Mouse (Mus musculus): ENCODE results near the gene Zbtb44. TPM values are rescaled to one million over a fixed set of nuclear protein-coding genes. Genes with fewer than 3 reads are reported as not detected.
A peak's percentile ranks its signal among the peaks of the same experiment; 100 is the strongest.

Gene Zbtb44
- total and polyA plus RNA-seq, 2 experiments from 2014 or later = 5.3 to 22.1 TPM

DNA sequence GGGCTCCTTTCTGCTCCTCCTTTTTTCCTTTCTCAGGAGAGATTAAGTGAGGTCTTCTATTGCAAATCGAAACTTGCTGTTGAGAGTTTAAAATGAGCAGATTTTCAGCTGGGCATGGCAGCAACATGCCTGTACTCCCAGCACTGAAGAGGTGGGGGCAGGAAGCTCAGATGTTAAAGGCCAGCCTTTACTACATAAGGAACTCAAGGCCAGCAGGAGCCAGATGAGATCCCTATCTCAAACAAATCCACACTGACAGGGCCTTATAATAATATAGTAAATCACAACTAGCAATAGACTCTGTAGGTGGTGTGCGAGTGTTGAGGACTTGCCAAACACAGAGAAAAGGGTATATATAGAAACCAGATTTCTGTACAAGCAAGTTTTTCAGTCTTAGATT is 28.3 kb downstream of the Zbtb44 start:
- Histone ChIP-seq H3K4me1 (ENCODE audit: insufficient read depth) (no peaks in the 10 kb centered on the region), H3K4me2 (ENCODE audit: low read depth) (no peak overlapping the region), H3K9ac (no peak overlapping the region), H3K9me3 (ENCODE audit: low read length) (no peaks in the 10 kb centered on the region), H3K4me3 (ENCODE audit: low read depth, low read length) (no peak overlapping the region), H3K36me3 (ENCODE audit: insufficient read depth) (peaks cover 17% of the 10 kb centered on the region), H3K27me3 (ENCODE audit: insufficient read depth, low read length) (no peaks in the 10 kb centered on the region), H3K27ac (ENCODE audit: low read depth, low read length) (no peak overlapping the region)
- WGBS = 80% methylated on average over 2 of the region's 2 CpGs
- no peak for DNase-seq
- ATAC-seq = no peak
- TF ChIP-seq CTCF (IDR thresholded peaks at IDR 0.05; ENCODE audit: low read depth) = no peak

DNA sequence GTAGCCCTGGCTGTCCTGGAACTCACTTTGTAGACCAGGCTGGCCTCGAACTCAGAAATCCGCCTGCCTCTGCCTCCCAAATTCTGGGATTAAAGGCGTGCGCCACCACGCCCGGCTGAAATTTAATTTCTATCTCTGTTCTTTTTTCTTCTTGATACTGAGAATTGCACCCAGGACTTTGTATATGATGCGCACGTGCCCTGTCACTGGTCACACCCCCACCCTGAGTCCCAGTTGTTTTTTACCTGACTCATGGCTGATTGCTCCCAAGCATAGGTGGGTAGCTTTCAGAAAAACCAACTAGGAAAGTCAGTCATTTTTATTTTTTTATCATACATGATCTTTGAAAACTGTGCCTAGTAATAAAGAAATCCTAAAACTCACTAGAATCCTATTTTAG is 40.3 kb downstream of the Zbtb44 start:
- DNase-seq (no peak), ATAC-seq (no peak)
- Histone ChIP-seq H3K27me3 (ENCODE audit: insufficient read depth, low read length) (no peaks in the 10 kb centered on the region), H3K27ac (ENCODE audit: low read depth, low read length) (no peak overlapping the region), H3K9me3 (ENCODE audit: low read length) (no peaks in the 10 kb centered on the region), H3K4me3 (ENCODE audit: low read depth, low read length) (no peak overlapping the region), H3K36me3 (ENCODE audit: insufficient read depth) (peaks cover 17% of the 10 kb centered on the region; the same call in 1 of the 2 replicates), H3K4me1 (ENCODE audit: insufficient read depth) (no peaks in the 10 kb centered on the region), H3K4me2 (ENCODE audit: low read depth) (no peak overlapping the region), H3K9ac (no peak overlapping the region)
- 97% methylated on average over 8 of the region's 8 CpGs for WGBS
- no peak for TF ChIP-seq CTCF (IDR thresholded peaks at IDR 0.05; ENCODE audit: low read depth)

DNA sequence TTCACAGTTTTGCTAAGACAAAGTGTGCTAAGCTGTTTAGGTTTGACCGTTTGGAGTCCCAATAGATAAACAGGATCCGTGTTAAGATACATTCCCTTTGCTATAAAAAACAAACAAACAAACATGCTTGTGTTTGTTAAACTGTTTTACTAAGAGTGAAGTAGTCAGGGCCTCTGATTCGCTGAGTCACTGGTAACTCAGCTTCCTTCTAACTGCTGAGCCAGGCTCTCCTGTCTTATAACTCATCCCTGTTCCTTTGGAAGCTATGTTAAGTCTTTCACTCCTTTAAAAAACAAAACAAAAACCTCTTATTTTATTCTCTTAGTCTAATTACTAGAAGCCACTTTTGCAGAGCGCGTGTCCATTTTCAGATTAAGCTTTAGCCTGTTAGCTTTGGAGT is 41.8 kb downstream of the Zbtb44 start:
- TF ChIP-seq CTCF (IDR thresholded peaks at IDR 0.05; ENCODE audit: low read depth) = no peak
- DNase-seq (no peak), ATAC-seq (no peak)
- H3K9ac ChIP-seq = no peak overlapping the region
- 92% methylated on average over 5 of the region's 5 CpGs for WGBS
- no peaks in the 10 kb centered on the region for H3K4me1 ChIP-seq (ENCODE audit: insufficient read depth)
- peaks cover 7% of the 10 kb centered on the region; the same call in 1 of the 2 replicates for H3K36me3 ChIP-seq (ENCODE audit: insufficient read depth)
- H3K4me2 ChIP-seq (ENCODE audit: low read depth) = no peak overlapping the region
- no peaks in the 10 kb centered on the region for H3K27me3 ChIP-seq (ENCODE audit: insufficient read depth, low read length)
- no peak overlapping the region for H3K4me3 ChIP-seq (ENCODE audit: low read depth, low read length)
- H3K27ac ChIP-seq (ENCODE audit: low read depth, low read length) = no peak overlapping the region
- no peaks in the 10 kb centered on the region for H3K9me3 ChIP-seq (ENCODE audit: low read length)

DNA sequence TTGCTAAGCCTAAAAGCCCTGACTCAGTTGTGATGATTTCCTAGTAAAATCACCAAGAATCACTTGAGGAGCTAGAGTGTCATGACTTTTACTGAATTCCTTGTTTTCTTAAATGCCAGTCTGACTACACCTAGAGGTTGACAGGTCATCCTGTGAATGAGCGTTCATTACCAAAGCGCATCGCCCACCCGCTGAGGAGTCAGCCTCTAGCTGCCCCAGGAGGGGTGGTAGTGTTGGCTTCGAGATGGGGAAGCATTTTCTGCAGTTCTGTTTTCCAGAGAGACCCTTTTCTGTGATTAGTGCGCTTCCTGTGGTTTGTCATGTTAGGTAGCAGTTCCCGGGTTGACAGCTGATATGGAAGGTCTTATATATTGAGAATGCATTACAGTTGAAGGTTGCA is 43.4 kb downstream of the Zbtb44 start:
- ATAC-seq = no peak
- WGBS = 88% methylated on average over 7 of the region's 7 CpGs

DNA sequence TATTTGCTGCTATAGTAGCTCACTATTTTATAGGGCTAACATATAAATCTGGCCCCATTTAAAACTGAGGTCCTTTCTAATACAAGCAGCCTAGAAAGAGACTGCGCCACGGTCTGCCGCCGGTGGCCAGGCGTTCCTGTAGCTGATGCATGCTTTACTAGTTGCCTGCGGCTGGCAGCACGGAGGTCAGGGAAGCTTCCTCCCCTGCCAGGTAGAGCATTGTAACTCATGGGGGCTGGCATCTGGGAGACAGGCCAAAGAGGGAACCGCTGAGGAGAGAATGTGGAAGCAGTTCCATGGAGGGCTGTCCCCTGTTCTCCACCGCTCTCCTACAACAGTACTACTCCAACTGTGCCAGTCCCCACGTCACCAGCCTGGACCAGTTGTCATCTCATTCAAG is 44.4 kb downstream of the Zbtb44 start:
- 78% methylated on average over 10 of the region's 10 CpGs for WGBS
- Histone ChIP-seq H3K4me3 (ENCODE audit: low read depth, low read length) (no peak overlapping the region), H3K27me3 (ENCODE audit: insufficient read depth, low read length) (no peaks in the 10 kb centered on the region), H3K9ac (no peak overlapping the region), H3K9me3 (ENCODE audit: low read length) (no peaks in the 10 kb centered on the region), H3K4me1 (ENCODE audit: insufficient read depth) (no peaks in the 10 kb centered on the region), H3K27ac (ENCODE audit: low read depth, low read length) (no peak overlapping the region), H3K4me2 (ENCODE audit: low read depth) (no peak overlapping the region), H3K36me3 (ENCODE audit: insufficient read depth) (no peaks in the 10 kb centered on the region)
- ATAC-seq (no peak), DNase-seq (no peak)
- TF ChIP-seq CTCF (IDR thresholded peaks at IDR 0.05; ENCODE audit: low read depth) = no peak

More for the DNA sequence above, 43.4 kb downstream of the Zbtb44 start:
- H3K4me1 ChIP-seq (ENCODE audit: insufficient read depth) = no peaks in the 10 kb centered on the region
- TF ChIP-seq CTCF (IDR thresholded peaks at IDR 0.05; ENCODE audit: low read depth) = no peak
- H3K4me2 ChIP-seq (ENCODE audit: low read depth) = no peak overlapping the region
- no peaks in the 10 kb centered on the region for H3K27me3 ChIP-seq (ENCODE audit: insufficient read depth, low read length)
- H3K36me3 ChIP-seq (ENCODE audit: insufficient read depth) = peaks cover 4% of the 10 kb centered on the region; the same call in 1 of the 2 replicates
- DNase-seq = no peak
- no peak overlapping the region for H3K4me3 ChIP-seq (ENCODE audit: low read depth, low read length)
- H3K27ac ChIP-seq (ENCODE audit: low read depth, low read length) = no peak overlapping the region
- no peaks in the 10 kb centered on the region for H3K9me3 ChIP-seq (ENCODE audit: low read length)
- no peak overlapping the region for H3K9ac ChIP-seq

DNA sequence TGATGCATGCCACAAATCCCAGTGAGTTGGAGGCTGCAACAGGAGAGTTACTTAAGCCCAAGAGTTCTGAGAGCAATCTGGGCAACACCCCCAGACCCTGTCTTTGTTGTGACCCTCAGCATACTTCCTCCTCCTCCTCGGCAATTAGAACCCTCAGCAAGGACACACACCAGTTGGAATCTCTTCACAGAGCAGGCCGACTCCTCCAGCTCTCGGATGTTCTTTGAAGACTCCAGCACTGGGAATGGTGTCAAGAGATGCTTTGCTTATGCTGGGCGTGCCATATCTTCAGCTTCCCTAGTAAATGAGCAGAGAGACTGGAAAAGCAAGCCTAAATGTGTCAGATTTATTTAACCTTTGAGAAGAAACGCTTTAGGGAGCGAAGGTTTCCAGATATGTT is 50.3 kb downstream of the Zbtb44 start:
- WGBS = 71% methylated on average over 6 of the region's 6 CpGs
- Histone ChIP-seq H3K27ac (ENCODE audit: low read depth, low read length) (no peak overlapping the region), H3K4me2 (ENCODE audit: low read depth) (no peak overlapping the region), H3K9me3 (ENCODE audit: low read length) (no peaks in the 10 kb centered on the region), H3K27me3 (ENCODE audit: insufficient read depth, low read length) (no peaks in the 10 kb centered on the region), H3K9ac (no peak overlapping the region), H3K4me3 (ENCODE audit: low read depth, low read length) (no peak overlapping the region), H3K4me1 (ENCODE audit: insufficient read depth) (no peaks in the 10 kb centered on the region), H3K36me3 (ENCODE audit: insufficient read depth) (no peaks in the 10 kb centered on the region)
- no peak for TF ChIP-seq CTCF (IDR thresholded peaks at IDR 0.05; ENCODE audit: low read depth)
- DNase-seq (no peak), ATAC-seq (no peak)

DNA sequence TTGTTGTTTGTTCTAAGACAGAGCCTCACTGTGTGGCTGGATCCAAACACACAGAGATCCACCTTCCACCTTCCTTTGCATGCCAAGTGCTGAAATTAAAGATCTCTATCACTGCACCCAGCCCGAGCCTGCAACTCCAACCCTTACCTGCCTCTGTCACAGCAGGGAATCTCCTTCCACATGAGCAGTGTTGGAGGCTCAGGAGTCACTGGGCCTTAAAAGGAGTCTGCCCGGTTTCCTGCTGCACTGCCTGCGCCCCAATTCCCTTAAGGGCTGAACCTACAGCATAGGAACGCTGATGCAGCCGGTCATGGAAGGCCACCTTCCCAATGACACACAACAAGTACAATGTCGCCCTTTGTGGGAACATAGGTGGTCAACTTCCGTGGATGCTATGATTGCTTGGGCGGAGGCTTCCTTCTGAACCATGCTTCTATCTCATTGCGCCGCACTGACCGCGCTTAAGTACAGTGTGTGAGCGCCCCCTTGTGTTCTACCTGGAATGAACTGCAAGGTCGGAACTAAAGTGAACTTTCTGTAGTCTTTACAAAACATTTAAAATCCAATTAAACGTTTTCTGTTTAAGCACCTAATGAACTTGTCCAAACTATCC is 51.7 kb downstream of the Zbtb44 start:
- no peaks in the 10 kb centered on the region for H3K36me3 ChIP-seq (ENCODE audit: insufficient read depth)
- peak; percentile 86 for DNase-seq
- no peaks in the 10 kb centered on the region for H3K9me3 ChIP-seq (ENCODE audit: low read length)
- H3K27ac ChIP-seq (ENCODE audit: low read depth, low read length) = no peak overlapping the region
- H3K9ac ChIP-seq = peak overlapping the region; percentile 31; the same call in 1 of the 2 replicates
- WGBS = 6% methylated on average over 15 of the region's 15 CpGs
- H3K4me3 ChIP-seq (ENCODE audit: low read depth, low read length) = peak overlapping the region; percentile 18
- H3K4me1 ChIP-seq (ENCODE audit: insufficient read depth) = no peaks in the 10 kb centered on the region
- H3K27me3 ChIP-seq (ENCODE audit: insufficient read depth, low read length) = no peaks in the 10 kb centered on the region
- TF ChIP-seq CTCF (IDR thresholded peaks at IDR 0.05; ENCODE audit: low read depth) = peak; percentile 85
- H3K4me2 ChIP-seq (ENCODE audit: low read depth) = peak overlapping the region; percentile 40
- ATAC-seq = peak; percentile 70

Data from forebrain, postnatal 0 days (tissue).